Mouse (Mus musculus): ENCODE results near the gene Crygd. TPM values are rescaled to one million over a fixed set of nuclear protein-coding genes. Genes with fewer than 3 reads are reported as not detected.

Crygd gene
- polyA plus RNA-seq (2015; fragmentation: Nextera tagmentation; extraction: Ambion mirVana), result not detected in 2 replicates

GRCm38 (mm10) chr1:65063352-65063751, at the start of gene Crygd:
Crygd (minus strand) TSS chr1:65063452.
- Histone ChIP-seq H3K4me2 (ENCODE audit: low read length) (no peak within 1 kb of the TSS), H3K27me3 (replicated peaks; ENCODE audit: control insufficient read depth, insufficient read depth, low read length) (no peaks in the 10 kb centered on the region), H3K4me3 (replicated peaks; ENCODE audit: low read length) (no peak within 1 kb of the TSS), H3K36me3 (ENCODE audit: control insufficient read depth, insufficient read depth) (no peaks in the 10 kb centered on the region), H3K9me3 (ENCODE audit: control insufficient read depth, low read length) (no peaks in the 10 kb centered on the region), H3K9ac (replicated peaks; ENCODE audit: low read depth, low read length) (no peak within 1 kb of the TSS), H3K27ac (ENCODE audit: low read length) (no peak within 1 kb of the TSS), H3K4me1 (replicated peaks; ENCODE audit: control insufficient read depth, insufficient read depth, low read length) (no peaks in the 10 kb centered on the region)
- 29% methylated on average over 8 of the region's 8 CpGs for WGBS
- no peak for ATAC-seq

- H3K9ac ChIP-seq (replicated peaks; ENCODE audit: low read depth, low read length), result no peak overlapping the region
- no peaks in the 10 kb centered on the region for H3K36me3 ChIP-seq (ENCODE audit: control insufficient read depth, insufficient read depth)
- H3K9me3 ChIP-seq (ENCODE audit: control insufficient read depth, low read length), result no peaks in the 10 kb centered on the region
- H3K4me1 ChIP-seq (replicated peaks; ENCODE audit: control insufficient read depth, insufficient read depth, low read length), result no peaks in the 10 kb centered on the region
- no peak overlapping the region for H3K4me3 ChIP-seq (replicated peaks; ENCODE audit: low read length)
- 71% methylated on average over 14 of the region's 14 CpGs for WGBS
- no peaks in the 10 kb centered on the region for H3K27me3 ChIP-seq (replicated peaks; ENCODE audit: control insufficient read depth, insufficient read depth, low read length)
- no peak overlapping the region for H3K27ac ChIP-seq (ENCODE audit: low read length)
- no peak for ATAC-seq
- no peak overlapping the region for H3K4me2 ChIP-seq (ENCODE audit: low read length)
Observed at GRCm38 (mm10) chr1:65112807-65113196, 49.5 kb upstream of the Crygd start.

- Histone ChIP-seq H3K27ac (ENCODE audit: low read length) (no peak overlapping the region), H3K4me3 (replicated peaks; ENCODE audit: low read length) (no peak overlapping the region), H3K9me3 (ENCODE audit: control insufficient read depth, low read length) (no peaks in the 10 kb centered on the region), H3K27me3 (replicated peaks; ENCODE audit: control insufficient read depth, insufficient read depth, low read length) (no peaks in the 10 kb centered on the region), H3K36me3 (ENCODE audit: control insufficient read depth, insufficient read depth) (no peaks in the 10 kb centered on the region), H3K4me1 (replicated peaks; ENCODE audit: control insufficient read depth, insufficient read depth, low read length) (no peaks in the 10 kb centered on the region), H3K4me2 (ENCODE audit: low read length) (no peak overlapping the region), H3K9ac (replicated peaks; ENCODE audit: low read depth, low read length) (no peak overlapping the region)
- peak; percentile 82 for ATAC-seq
- WGBS, result 9% methylated on average over 8 of the region's 8 CpGs
Observed at GRCm38 (mm10) chr1:65112031-65112806, 49.0 kb upstream of the Crygd start.

- Histone ChIP-seq H3K4me3 (replicated peaks; ENCODE audit: low read length) (no peak overlapping the region), H3K4me2 (ENCODE audit: low read length) (no peak overlapping the region), H3K4me1 (replicated peaks; ENCODE audit: control insufficient read depth, insufficient read depth, low read length) (no peaks in the 10 kb centered on the region), H3K36me3 (ENCODE audit: control insufficient read depth, insufficient read depth) (no peaks in the 10 kb centered on the region), H3K27ac (ENCODE audit: low read length) (no peak overlapping the region), H3K27me3 (replicated peaks; ENCODE audit: control insufficient read depth, insufficient read depth, low read length) (no peaks in the 10 kb centered on the region), H3K9me3 (ENCODE audit: control insufficient read depth, low read length) (no peaks in the 10 kb centered on the region), H3K9ac (replicated peaks; ENCODE audit: low read depth, low read length) (no peak overlapping the region)
- WGBS, result 84% methylated on average over 25 of the region's 25 CpGs
- ATAC-seq, result no peak
Observed at GRCm38 (mm10) chr1:65109756-65110435, 46.6 kb upstream of the Crygd start.

- ATAC-seq, result no peak
- 93% methylated on average over 8 of the region's 8 CpGs for WGBS
- H3K9me3 ChIP-seq (ENCODE audit: control insufficient read depth, low read length), result no peaks in the 10 kb centered on the region
Observed at GRCm38 (mm10) chr1:65109196-65109595, 45.9 kb upstream of the Crygd start.

GRCm38 (mm10) chr1:65107654-65108279, 44.5 kb upstream of the Crygd start:
- Histone ChIP-seq H3K27ac (ENCODE audit: low read length) (no peak overlapping the region), H3K9ac (replicated peaks; ENCODE audit: low read depth, low read length) (no peak overlapping the region), H3K4me1 (replicated peaks; ENCODE audit: control insufficient read depth, insufficient read depth, low read length) (no peaks in the 10 kb centered on the region), H3K9me3 (ENCODE audit: control insufficient read depth, low read length) (no peaks in the 10 kb centered on the region), H3K27me3 (replicated peaks; ENCODE audit: control insufficient read depth, insufficient read depth, low read length) (no peaks in the 10 kb centered on the region), H3K4me3 (replicated peaks; ENCODE audit: low read length) (no peak overlapping the region), H3K36me3 (ENCODE audit: control insufficient read depth, insufficient read depth) (no peaks in the 10 kb centered on the region), H3K4me2 (ENCODE audit: low read length) (no peak overlapping the region)
- 84% methylated on average over 10 of the region's 10 CpGs for WGBS
- ATAC-seq, result no peak

More at GRCm38 (mm10) chr1:65109196-65109595, 45.9 kb upstream of the Crygd start:
- Histone ChIP-seq H3K9ac (replicated peaks; ENCODE audit: low read depth, low read length) (no peak overlapping the region), H3K27me3 (replicated peaks; ENCODE audit: control insufficient read depth, insufficient read depth, low read length) (no peaks in the 10 kb centered on the region), H3K4me2 (ENCODE audit: low read length) (no peak overlapping the region), H3K36me3 (ENCODE audit: control insufficient read depth, insufficient read depth) (no peaks in the 10 kb centered on the region), H3K27ac (ENCODE audit: low read length) (no peak overlapping the region), H3K4me1 (replicated peaks; ENCODE audit: control insufficient read depth, insufficient read depth, low read length) (no peaks in the 10 kb centered on the region), H3K4me3 (replicated peaks; ENCODE audit: low read length) (no peak overlapping the region)

GRCm38 (mm10) chr1:65103273-65103672, 40.0 kb upstream of the Crygd start, which contains the start of gene Cryga:
Cryga (minus strand) TSS chr1:65103373.
- no peak within 1 kb of the TSS for H3K4me2 ChIP-seq (ENCODE audit: low read length)
- H3K36me3 ChIP-seq (ENCODE audit: control insufficient read depth, insufficient read depth), result no peaks in the 10 kb centered on the region
- H3K27ac ChIP-seq (ENCODE audit: low read length), result no peak within 1 kb of the TSS
- no peaks in the 10 kb centered on the region for H3K9me3 ChIP-seq (ENCODE audit: control insufficient read depth, low read length)
- H3K4me3 ChIP-seq (replicated peaks; ENCODE audit: low read length), result no peak within 1 kb of the TSS
- no peak for ATAC-seq
- no peaks in the 10 kb centered on the region for H3K27me3 ChIP-seq (replicated peaks; ENCODE audit: control insufficient read depth, insufficient read depth, low read length)
- no peaks in the 10 kb centered on the region for H3K4me1 ChIP-seq (replicated peaks; ENCODE audit: control insufficient read depth, insufficient read depth, low read length)
- H3K9ac ChIP-seq (replicated peaks; ENCODE audit: low read depth, low read length), result no peak within 1 kb of the TSS
- 87% methylated on average over 11 of the region's 11 CpGs for whole genome bisulfite sequencing

GRCm38 (mm10) chr1:65096953-65097352, 33.7 kb upstream of the Crygd start:
- no peak overlapping the region for H3K9ac ChIP-seq (replicated peaks; ENCODE audit: low read depth, low read length)
- no peaks in the 10 kb centered on the region for H3K36me3 ChIP-seq (ENCODE audit: control insufficient read depth, insufficient read depth)
- no peaks in the 10 kb centered on the region for H3K4me1 ChIP-seq (replicated peaks; ENCODE audit: control insufficient read depth, insufficient read depth, low read length)
- no peak overlapping the region for H3K4me2 ChIP-seq (ENCODE audit: low read length)
- H3K27ac ChIP-seq (ENCODE audit: low read length), result no peak overlapping the region
- 88% methylated on average over 3 of the region's 3 CpGs for WGBS
- ATAC-seq, result no peak
- no peaks in the 10 kb centered on the region for H3K9me3 ChIP-seq (ENCODE audit: control insufficient read depth, low read length)
- no peaks in the 10 kb centered on the region for H3K27me3 ChIP-seq (replicated peaks; ENCODE audit: control insufficient read depth, insufficient read depth, low read length)
- no peak overlapping the region for H3K4me3 ChIP-seq (replicated peaks; ENCODE audit: low read length)

GRCm38 (mm10) chr1:65091566-65091965, 28.3 kb upstream of the Crygd start:
- ATAC-seq, result no peak
- H3K27ac ChIP-seq (ENCODE audit: low read length), result no peak overlapping the region

More at GRCm38 (mm10) chr1:65091566-65091965, 28.3 kb upstream of the Crygd start:
- Histone ChIP-seq H3K36me3 (ENCODE audit: control insufficient read depth, insufficient read depth) (no peaks in the 10 kb centered on the region), H3K9ac (replicated peaks; ENCODE audit: low read depth, low read length) (no peak overlapping the region), H3K4me1 (replicated peaks; ENCODE audit: control insufficient read depth, insufficient read depth, low read length) (no peaks in the 10 kb centered on the region), H3K27me3 (replicated peaks; ENCODE audit: control insufficient read depth, insufficient read depth, low read length) (no peaks in the 10 kb centered on the region), H3K4me3 (replicated peaks; ENCODE audit: low read length) (no peak overlapping the region), H3K4me2 (ENCODE audit: low read length) (no peak overlapping the region), H3K9me3 (ENCODE audit: control insufficient read depth, low read length) (no peaks in the 10 kb centered on the region)
- 89% methylated on average over 3 of the region's 3 CpGs for WGBS

Measured in forebrain, embryonic 16.5 days (tissue).